Mouse (Mus musculus): ENCODE data around the gene Lss. TPM values are rescaled to one million over a fixed set of nuclear protein-coding genes. Genes with fewer than 3 reads are reported as not detected.

Gene Lss
- 78.2 and 84.6 TPM in 2 replicates for polyA plus RNA-seq (2015; fragmentation: Nextera tagmentation; extraction: Ambion mirVana)

DNA sequence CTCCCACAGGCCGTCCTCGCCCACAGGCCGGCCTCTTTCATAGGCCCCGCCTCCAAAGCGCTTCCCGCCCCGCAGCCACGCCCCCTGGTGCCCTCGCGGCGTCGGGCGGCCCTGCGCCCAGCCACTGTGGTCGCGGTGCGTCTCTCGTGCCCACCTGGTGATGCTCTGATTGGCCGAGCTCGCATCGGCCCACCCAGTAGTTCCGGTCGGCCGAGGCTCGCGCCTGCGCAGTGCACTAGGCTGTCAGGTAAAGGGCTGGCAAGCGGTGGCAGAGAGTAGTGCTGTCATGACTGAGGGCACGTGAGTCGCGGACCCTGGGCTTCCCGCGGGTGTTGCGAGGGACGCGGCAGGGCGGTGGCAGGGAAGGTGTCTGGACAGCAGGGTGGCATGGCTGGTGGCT lies at the start of gene Lss:
Lss (plus strand) TSS at position 214 of the 400 bp plus-strand sequence.
- WGBS (ENCODE audit: insufficient replicate concordance), result under 1% methylated on average over 37 of the region's 37 CpGs
- Histone ChIP-seq H3K4me2 (ENCODE audit: low read depth, low read length) (peak within 1 kb of the TSS; percentile 91), H3K4me3 (ENCODE audit: low read depth, low read length) (peak within 1 kb of the TSS; percentile 70), H3K27me3 (ENCODE audit: control insufficient read depth, insufficient read depth, low read depth, low read length) (no peaks in the 10 kb centered on the region), H3K27ac (ENCODE audit: low read length) (peak within 1 kb of the TSS; percentile 58), H3K9ac (ENCODE audit: low read depth, low read length) (peak within 1 kb of the TSS; percentile 74), H3K36me3 (ENCODE audit: control insufficient read depth, insufficient read depth) (peaks cover 3% of the 10 kb centered on the region), H3K9me3 (replicated peaks; ENCODE audit: control insufficient read depth, low read length) (no peaks in the 10 kb centered on the region), H3K4me1 (ENCODE audit: control insufficient read depth, low read depth, low read length) (peaks cover 13% of the 10 kb centered on the region)
- peak; percentile 99 for ATAC-seq (ENCODE audit: low read depth)

DNA sequence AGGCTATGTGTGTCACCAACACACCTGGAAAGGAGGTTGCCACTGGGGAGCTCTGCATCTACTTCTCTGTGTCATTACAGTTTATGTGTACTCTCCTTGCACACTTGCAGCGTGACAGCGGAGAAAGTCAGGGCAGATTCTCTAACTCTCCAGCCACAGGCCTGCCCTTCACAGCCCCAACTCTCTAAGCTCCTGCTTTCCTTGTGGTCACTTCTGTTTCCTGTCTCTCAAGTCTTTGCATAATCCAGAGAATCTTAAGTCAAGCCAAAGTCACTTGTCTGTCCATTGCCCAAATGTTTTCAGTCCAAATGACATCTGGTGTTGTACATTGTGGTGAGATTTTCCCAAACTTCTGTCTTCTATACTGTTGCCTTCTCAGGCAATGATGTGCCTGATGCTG lies 45.1 kb upstream of the Lss start:
- WGBS (ENCODE audit: insufficient replicate concordance), result 61% methylated on average over 2 of the region's 2 CpGs
- ATAC-seq (ENCODE audit: low read depth), result no peak

DNA sequence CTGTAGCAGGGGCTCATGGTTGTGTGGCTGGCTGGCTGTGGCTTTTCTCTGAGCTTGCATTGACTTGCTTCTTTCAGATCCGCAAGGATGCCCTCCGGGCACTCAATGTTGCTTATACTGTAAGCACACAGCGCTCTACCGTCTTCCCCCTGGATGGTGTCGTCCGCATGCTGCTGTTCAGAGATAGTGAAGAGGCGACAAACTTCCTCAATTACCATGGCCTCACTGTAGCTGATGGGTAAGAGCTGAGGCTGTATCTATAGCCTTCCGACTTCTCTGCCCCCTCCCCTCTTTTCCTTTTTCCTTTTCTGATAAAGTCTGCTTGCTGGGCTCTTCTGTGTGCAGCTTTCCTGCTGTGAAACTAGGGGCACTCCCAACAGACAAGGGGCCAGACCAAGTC lies 43.1 kb upstream of the Lss start:
- 30% methylated on average over 8 of the region's 8 CpGs for whole genome bisulfite sequencing (ENCODE audit: insufficient replicate concordance)
- H3K27ac ChIP-seq (ENCODE audit: low read length), result no peak overlapping the region; the same call in 1 of the 2 replicates
- ATAC-seq (ENCODE audit: low read depth), result peak; percentile 76
- H3K9ac ChIP-seq (ENCODE audit: low read depth, low read length), result no peak overlapping the region
- H3K36me3 ChIP-seq (ENCODE audit: control insufficient read depth, insufficient read depth), result peaks cover 25% of the 10 kb centered on the region
- no peak overlapping the region for H3K4me2 ChIP-seq (ENCODE audit: low read depth, low read length)
- peaks cover under 1% of the 10 kb centered on the region; the same call in 1 of the 2 replicates for H3K4me1 ChIP-seq (ENCODE audit: control insufficient read depth, low read depth, low read length)
- no peaks in the 10 kb centered on the region for H3K27me3 ChIP-seq (ENCODE audit: control insufficient read depth, insufficient read depth, low read depth, low read length)
- H3K9me3 ChIP-seq (replicated peaks; ENCODE audit: control insufficient read depth, low read length), result no peaks in the 10 kb centered on the region
- no peak overlapping the region for H3K4me3 ChIP-seq (ENCODE audit: low read depth, low read length)

More for the DNA sequence above, 45.1 kb upstream of the Lss start:
- H3K27ac ChIP-seq (ENCODE audit: low read length), result no peak overlapping the region
- H3K36me3 ChIP-seq (ENCODE audit: control insufficient read depth, insufficient read depth), result peaks cover 25% of the 10 kb centered on the region
- no peak overlapping the region for H3K9ac ChIP-seq (ENCODE audit: low read depth, low read length)
- H3K4me2 ChIP-seq (ENCODE audit: low read depth, low read length), result no peak overlapping the region
- H3K27me3 ChIP-seq (ENCODE audit: control insufficient read depth, insufficient read depth, low read depth, low read length), result no peaks in the 10 kb centered on the region
- H3K4me3 ChIP-seq (ENCODE audit: low read depth, low read length), result no peak overlapping the region
- H3K9me3 ChIP-seq (replicated peaks; ENCODE audit: control insufficient read depth, low read length), result no peaks in the 10 kb centered on the region
- no peaks in the 10 kb centered on the region for H3K4me1 ChIP-seq (ENCODE audit: control insufficient read depth, low read depth, low read length)

DNA sequence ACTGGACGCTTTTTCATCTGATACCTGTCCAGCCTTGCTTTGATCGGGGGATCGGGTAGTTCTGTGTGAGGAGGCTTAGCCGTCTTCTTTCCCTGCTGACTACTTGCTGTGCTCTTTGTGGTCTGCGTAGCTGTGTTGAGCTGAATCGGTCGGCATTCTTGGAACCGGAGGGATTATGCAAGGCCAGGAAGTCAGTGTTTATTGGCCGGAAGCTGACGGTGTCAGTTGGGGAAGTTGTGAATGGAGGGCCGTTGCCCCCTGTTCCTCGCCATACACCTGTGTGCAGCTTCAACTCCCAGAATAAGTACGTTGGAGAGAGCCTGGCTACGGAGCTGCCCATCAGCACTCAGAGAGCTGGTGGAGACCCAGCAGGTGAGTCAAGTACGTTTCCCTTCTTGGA lies 42.2 kb upstream of the Lss start:
- Histone ChIP-seq H3K27me3 (ENCODE audit: control insufficient read depth, insufficient read depth, low read depth, low read length) (no peaks in the 10 kb centered on the region), H3K9me3 (replicated peaks; ENCODE audit: control insufficient read depth, low read length) (no peaks in the 10 kb centered on the region), H3K4me3 (ENCODE audit: low read depth, low read length) (no peak overlapping the region), H3K36me3 (ENCODE audit: control insufficient read depth, insufficient read depth) (peaks cover 23% of the 10 kb centered on the region), H3K4me1 (ENCODE audit: control insufficient read depth, low read depth, low read length) (peaks cover 5% of the 10 kb centered on the region; the same call in 1 of the 2 replicates), H3K4me2 (ENCODE audit: low read depth, low read length) (no peak overlapping the region), H3K9ac (ENCODE audit: low read depth, low read length) (no peak overlapping the region), H3K27ac (ENCODE audit: low read length) (no peak overlapping the region)
- ATAC-seq (ENCODE audit: low read depth), result no peak
- 62% methylated on average over 15 of the region's 15 CpGs for WGBS (ENCODE audit: insufficient replicate concordance)

DNA sequence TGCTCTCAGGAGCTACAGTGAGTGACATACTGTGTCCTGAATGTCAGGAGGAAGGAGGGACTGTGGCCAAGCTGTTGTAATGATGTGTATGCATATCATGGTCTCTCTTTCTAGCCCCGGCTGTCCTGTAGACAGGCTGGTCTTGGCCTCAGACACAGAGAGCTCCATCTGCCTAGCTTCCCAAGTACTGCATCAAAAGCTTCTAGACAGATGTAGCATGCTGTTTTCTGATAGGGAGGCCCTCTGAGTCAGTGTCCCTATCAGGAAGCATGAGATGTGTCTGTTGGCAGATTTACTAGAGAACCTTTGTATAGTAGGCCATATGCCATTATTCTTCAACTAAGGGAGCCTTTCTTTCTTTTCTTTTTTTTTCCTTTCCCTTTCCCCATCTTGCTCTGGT lies 37.9 kb upstream of the Lss start:
- Histone ChIP-seq H3K36me3 (ENCODE audit: control insufficient read depth, insufficient read depth) (peaks cover 29% of the 10 kb centered on the region), H3K4me2 (ENCODE audit: low read depth, low read length) (no peak overlapping the region), H3K27me3 (ENCODE audit: control insufficient read depth, insufficient read depth, low read depth, low read length) (no peaks in the 10 kb centered on the region), H3K4me3 (ENCODE audit: low read depth, low read length) (no peak overlapping the region), H3K9ac (ENCODE audit: low read depth, low read length) (no peak overlapping the region), H3K9me3 (replicated peaks; ENCODE audit: control insufficient read depth, low read length) (no peaks in the 10 kb centered on the region), H3K4me1 (ENCODE audit: control insufficient read depth, low read depth, low read length) (peaks cover 5% of the 10 kb centered on the region; the same call in 1 of the 2 replicates), H3K27ac (ENCODE audit: low read length) (no peak overlapping the region)
- 13% methylated on average over 1 of the region's 1 CpGs for WGBS (ENCODE audit: insufficient replicate concordance)
- ATAC-seq (ENCODE audit: low read depth), result peak; percentile 59; the same call in 1 of the 2 replicates

DNA sequence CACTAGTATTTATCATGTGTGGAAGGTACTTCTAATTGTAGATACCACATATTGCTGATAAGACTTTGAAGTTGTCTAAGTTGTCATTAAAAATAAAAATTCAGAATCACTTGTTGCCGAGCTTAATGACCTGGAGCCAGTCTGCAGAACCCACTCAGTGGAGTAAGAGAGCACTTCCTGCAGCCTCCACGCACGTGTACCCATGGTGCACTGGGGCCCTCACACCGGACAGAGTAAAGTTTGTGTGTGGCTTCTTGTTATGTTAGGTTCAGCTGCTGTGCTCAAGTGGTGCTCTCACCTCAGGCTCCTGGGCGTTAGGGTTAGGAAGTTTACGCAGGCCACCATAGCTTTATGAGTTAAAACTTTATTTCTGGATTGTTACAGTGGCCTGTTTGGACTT lies 35.9 kb upstream of the Lss start:
- no peak for ATAC-seq (ENCODE audit: low read depth)
- Histone ChIP-seq H3K9ac (ENCODE audit: low read depth, low read length) (no peak overlapping the region), H3K4me2 (ENCODE audit: low read depth, low read length) (no peak overlapping the region), H3K27ac (ENCODE audit: low read length) (no peak overlapping the region), H3K4me1 (ENCODE audit: control insufficient read depth, low read depth, low read length) (peaks cover 5% of the 10 kb centered on the region; the same call in 1 of the 2 replicates), H3K36me3 (ENCODE audit: control insufficient read depth, insufficient read depth) (peaks cover 39% of the 10 kb centered on the region), H3K27me3 (ENCODE audit: control insufficient read depth, insufficient read depth, low read depth, low read length) (no peaks in the 10 kb centered on the region), H3K9me3 (replicated peaks; ENCODE audit: control insufficient read depth, low read length) (no peaks in the 10 kb centered on the region), H3K4me3 (ENCODE audit: low read depth, low read length) (no peak overlapping the region)
- 66% methylated on average over 6 of the region's 6 CpGs for WGBS (ENCODE audit: insufficient replicate concordance)

DNA sequence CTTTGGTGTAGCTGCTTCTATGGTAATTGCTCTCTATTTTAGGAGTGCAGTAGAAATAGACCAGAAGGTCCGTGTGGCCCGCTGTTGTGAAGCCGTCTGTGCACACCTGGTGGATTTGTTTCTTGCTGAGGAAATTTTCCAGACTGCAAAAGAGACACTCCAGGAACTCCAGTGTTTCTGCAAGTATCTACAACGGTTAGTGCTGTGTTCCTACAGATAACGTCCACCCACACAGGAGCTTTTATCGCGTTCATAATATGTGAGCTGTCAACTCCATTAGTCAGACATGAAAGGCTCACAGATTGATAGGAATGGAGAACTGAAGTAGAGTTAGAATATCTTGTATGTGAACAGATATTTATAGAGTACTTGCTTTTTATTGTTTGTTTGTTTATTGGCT lies 35.0 kb upstream of the Lss start:
- Histone ChIP-seq H3K27me3 (ENCODE audit: control insufficient read depth, insufficient read depth, low read depth, low read length) (no peaks in the 10 kb centered on the region), H3K9ac (ENCODE audit: low read depth, low read length) (no peak overlapping the region), H3K4me2 (ENCODE audit: low read depth, low read length) (no peak overlapping the region), H3K36me3 (ENCODE audit: control insufficient read depth, insufficient read depth) (peaks cover 40% of the 10 kb centered on the region), H3K4me3 (ENCODE audit: low read depth, low read length) (no peak overlapping the region), H3K4me1 (ENCODE audit: control insufficient read depth, low read depth, low read length) (peaks cover 5% of the 10 kb centered on the region; the same call in 1 of the 2 replicates), H3K9me3 (replicated peaks; ENCODE audit: control insufficient read depth, low read length) (no peaks in the 10 kb centered on the region), H3K27ac (ENCODE audit: low read length) (no peak overlapping the region)
- 47% methylated on average over 7 of the region's 7 CpGs for WGBS (ENCODE audit: insufficient replicate concordance)
- ATAC-seq (ENCODE audit: low read depth), result no peak

DNA sequence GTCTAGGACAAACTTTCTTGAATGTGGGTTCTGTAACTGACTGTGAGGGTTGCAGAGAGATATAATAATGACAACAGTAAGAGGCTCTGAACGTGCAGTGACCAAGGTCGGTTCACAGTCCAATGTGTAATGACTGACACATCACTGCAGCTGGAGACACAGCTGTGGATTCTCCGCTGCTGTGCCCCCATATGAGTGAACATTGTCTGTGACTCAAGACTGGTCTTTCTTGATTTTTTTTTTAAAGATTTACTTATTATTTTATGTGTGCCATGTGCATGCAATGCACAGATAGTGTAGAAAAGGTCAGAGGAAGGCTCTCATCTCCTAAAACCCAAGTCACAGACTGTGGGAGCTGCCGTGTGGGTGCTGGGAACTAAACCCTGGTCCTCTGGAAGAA lies 33.9 kb upstream of the Lss start:
- no peak overlapping the region for H3K27ac ChIP-seq (ENCODE audit: low read length)
- peaks cover 5% of the 10 kb centered on the region; the same call in 1 of the 2 replicates for H3K4me1 ChIP-seq (ENCODE audit: control insufficient read depth, low read depth, low read length)
- peaks cover 42% of the 10 kb centered on the region for H3K36me3 ChIP-seq (ENCODE audit: control insufficient read depth, insufficient read depth)
- H3K4me2 ChIP-seq (ENCODE audit: low read depth, low read length), result no peak overlapping the region
- WGBS (ENCODE audit: insufficient replicate concordance), result 81% methylated on average over 4 of the region's 4 CpGs
- no peak for ATAC-seq (ENCODE audit: low read depth)
- no peaks in the 10 kb centered on the region for H3K27me3 ChIP-seq (ENCODE audit: control insufficient read depth, insufficient read depth, low read depth, low read length)
- H3K9ac ChIP-seq (ENCODE audit: low read depth, low read length), result no peak overlapping the region
- no peaks in the 10 kb centered on the region for H3K9me3 ChIP-seq (replicated peaks; ENCODE audit: control insufficient read depth, low read length)
- no peak overlapping the region for H3K4me3 ChIP-seq (ENCODE audit: low read depth, low read length)

DNA sequence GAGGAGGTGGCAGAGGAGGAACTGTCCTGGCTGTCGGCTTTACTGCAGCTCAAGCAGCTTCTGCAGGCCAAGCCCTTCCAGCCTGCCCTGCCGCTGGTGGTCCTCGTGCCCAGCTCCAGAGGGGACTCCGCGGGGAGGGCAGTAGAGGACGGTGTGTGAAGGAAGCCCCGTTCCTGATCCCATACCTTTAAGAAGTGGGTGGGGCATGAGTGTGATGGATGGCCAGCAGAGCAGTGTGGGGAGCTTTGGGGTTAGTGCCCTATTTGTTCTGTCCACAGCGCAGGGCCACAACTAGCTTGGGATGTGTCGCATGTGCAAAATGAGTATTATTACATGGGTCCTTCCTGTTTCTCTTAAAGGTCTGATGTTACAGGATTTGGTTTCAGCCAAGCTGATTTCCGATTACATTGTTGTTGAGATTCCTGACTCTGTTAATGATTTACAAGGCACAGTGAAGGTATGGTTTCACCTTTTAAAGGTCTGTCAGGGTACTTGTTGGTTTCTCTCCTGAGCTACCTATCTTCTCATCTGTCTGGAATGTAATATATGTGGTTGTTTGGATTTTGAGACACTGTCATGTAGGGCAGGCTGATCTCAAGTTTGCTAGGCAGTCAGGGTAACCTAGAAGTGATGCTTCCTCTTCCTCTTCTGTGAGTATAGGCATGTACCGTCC lies 27.0 kb upstream of the Lss start:
- Histone ChIP-seq H3K4me3 (ENCODE audit: low read depth, low read length) (no peak overlapping the region), H3K27ac (ENCODE audit: low read length) (0 out of 2 replicates have a peak overlapping the region, but pooled peaks have one; percentile 38), H3K36me3 (ENCODE audit: control insufficient read depth, insufficient read depth) (peaks cover 50% of the 10 kb centered on the region), H3K9me3 (replicated peaks; ENCODE audit: control insufficient read depth, low read length) (no peaks in the 10 kb centered on the region), H3K9ac (ENCODE audit: low read depth, low read length) (no peak overlapping the region), H3K4me1 (ENCODE audit: control insufficient read depth, low read depth, low read length) (no peaks in the 10 kb centered on the region), H3K27me3 (ENCODE audit: control insufficient read depth, insufficient read depth, low read depth, low read length) (no peaks in the 10 kb centered on the region), H3K4me2 (ENCODE audit: low read depth, low read length) (no peak overlapping the region)
- WGBS (ENCODE audit: insufficient replicate concordance), result 78% methylated on average over 11 of the region's 11 CpGs
- ATAC-seq (ENCODE audit: low read depth), result 0 out of 2 replicates have a peak, but pooled peaks have one; percentile 35
